In genomic region chr1:76081700-76082099, GRCm38 (mm10) we compare ENCODE assay signal across 13 mouse cellular contexts.
"Had no signal": no experiment of that assay in that cellular context is flagged by ENCODE, and none has a peak within 500 bp of the region (broad histone marks: within the 10 kb centered on the region; RNA-seq: fewer than 3 reads in every experiment).

No protein-coding gene starts in this region.

- H3K4me2 ChIP-seq: lung, embryonic 14.5 days; midbrain, embryonic 11.5 days; midbrain, embryonic 13.5 days; midbrain, embryonic 15.5 days; neural tube, embryonic 12.5 days; stomach, embryonic 15.5 days had no signal

- ATAC-seq: midbrain, embryonic 13.5 days; midbrain, embryonic 15.5 days had no signal

- H3K27me3 ChIP-seq: midbrain, embryonic 15.5 days; neural tube, embryonic 12.5 days; stomach, embryonic 15.5 days had no signal

- H3K9ac ChIP-seq: lung, embryonic 14.5 days; midbrain, embryonic 13.5 days; midbrain, embryonic 15.5 days; neural tube, embryonic 12.5 days; stomach, embryonic 15.5 days had no signal

- H3K36me3 ChIP-seq: midbrain, embryonic 13.5 days; midbrain, embryonic 15.5 days; neural tube, embryonic 12.5 days; stomach, embryonic 15.5 days had no signal

- H3K9me3 ChIP-seq: midbrain, embryonic 13.5 days; midbrain, embryonic 15.5 days; neural tube, embryonic 12.5 days; stomach, embryonic 15.5 days had no signal

- H3K27ac ChIP-seq: midbrain, embryonic 13.5 days; midbrain, embryonic 15.5 days; neural tube, embryonic 12.5 days; stomach, embryonic 15.5 days; stomach, postnatal 0 days had no signal

- H3K4me3 ChIP-seq: midbrain, embryonic 13.5 days; midbrain, embryonic 15.5 days; neural tube, embryonic 12.5 days; stomach, embryonic 15.5 days had no signal

- DNase-seq: lung, embryonic 14.5 days; lung, postnatal 10 days; lung, postnatal 4 days; right cerebral cortex, postnatal 14 days; thymus, adult 2 months; thymus, postnatal 25 days; thymus, postnatal 4 days had no signal

- H3K4me1 ChIP-seq: midbrain, embryonic 15.5 days; neural tube, embryonic 12.5 days; stomach, embryonic 15.5 days had no signal
